Mouse (Mus musculus): ENCODE results near the gene Hoxc11.

Gene Hoxc11

GRCm38 (mm10) chr15:102937036-102937666 is 17.1 kb upstream of the Hoxc11 start:
- no peak for DNase-seq

DNA sequence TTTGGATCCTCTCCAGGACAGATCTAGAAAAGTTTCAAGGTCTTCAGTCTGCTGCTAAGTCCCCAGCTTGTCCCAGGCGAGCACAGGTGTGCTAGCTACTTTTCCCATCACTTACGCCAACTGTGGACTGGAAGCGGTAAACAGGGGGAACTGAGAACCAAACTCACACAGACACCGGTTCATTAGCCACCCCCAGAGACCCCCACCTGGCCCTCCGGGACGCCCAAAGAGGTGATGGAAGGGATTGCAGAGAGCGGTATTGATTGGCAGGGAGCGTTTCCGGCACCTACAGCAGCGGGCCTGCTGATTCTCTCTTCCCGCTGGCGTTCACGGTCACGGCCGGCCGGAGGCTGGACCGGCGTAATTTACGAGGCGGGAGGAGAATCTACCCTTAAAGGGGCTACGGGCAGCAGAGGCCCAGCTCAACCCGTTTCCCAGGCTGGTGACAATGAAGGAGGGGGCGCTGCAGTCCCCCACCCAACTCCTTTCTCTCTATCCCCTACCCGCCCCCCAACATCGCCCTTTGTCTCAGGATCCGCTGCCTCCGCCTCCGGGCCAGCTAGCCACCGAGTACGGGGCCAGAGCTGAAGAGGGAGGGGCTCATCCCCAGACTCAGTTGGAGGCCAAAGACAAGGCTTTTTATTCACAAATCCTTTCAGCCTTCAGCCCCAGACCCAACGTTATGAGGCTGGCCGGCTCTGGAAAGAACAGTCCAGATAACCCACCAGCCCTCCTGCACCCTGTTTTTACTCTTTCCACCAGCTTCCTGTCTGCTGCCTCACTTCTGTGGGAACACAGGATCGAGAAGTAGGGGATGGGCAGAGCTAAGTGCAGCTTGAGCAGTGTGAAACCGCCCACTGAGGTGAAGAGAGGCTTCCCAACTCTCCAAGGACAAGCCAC is 14.7 kb upstream of the Hoxc11 start:
- no peak for DNase-seq

GRCm38 (mm10) chr15:102942739-102943467 is 11.3 kb upstream of the Hoxc11 start:
- no peak for DNase-seq

DNA sequence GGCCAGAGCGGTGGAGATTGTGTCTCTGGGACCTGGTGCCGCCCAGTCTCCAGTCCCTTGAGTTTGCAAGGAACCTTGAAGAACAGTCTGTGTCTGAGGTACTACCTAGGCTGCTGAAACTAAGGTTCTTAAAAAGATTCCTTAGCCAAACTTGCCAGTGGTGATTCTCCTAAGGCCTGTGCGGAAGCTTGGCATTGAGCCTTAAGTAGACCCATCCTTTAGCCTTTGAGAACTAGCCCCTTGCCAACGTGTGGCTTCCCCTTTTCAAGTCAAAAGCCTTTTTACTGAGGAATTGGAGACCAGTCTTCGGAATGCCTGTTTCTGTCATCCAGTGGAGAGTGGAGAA is 10.8 kb upstream of the Hoxc11 start:
- DNase-seq: no peak

GRCm38 (mm10) chr15:102945185-102946077 is 8.8 kb upstream of the Hoxc11 start:
- DNase-seq: no peak

DNA sequence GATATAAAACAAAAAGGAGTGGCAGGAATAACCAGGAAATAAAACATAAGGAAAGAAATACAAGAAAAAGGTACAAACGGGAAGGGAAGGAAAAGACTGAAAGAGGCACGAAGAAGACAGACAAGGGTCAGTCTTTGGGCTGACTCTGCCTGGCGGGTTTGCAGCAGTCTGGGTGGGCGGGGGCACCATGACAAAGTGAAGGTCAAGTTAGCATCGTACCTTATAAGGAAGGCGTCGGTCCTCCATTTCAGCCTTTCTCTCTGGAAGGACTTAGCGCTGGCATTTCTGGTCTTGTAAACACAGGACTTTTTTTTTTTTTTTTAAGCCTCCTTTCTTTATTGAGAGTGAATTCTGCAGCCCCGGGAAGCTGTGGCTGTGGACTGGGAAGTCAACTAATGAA is 7.0 kb upstream of the Hoxc11 start:
- no peak for DNase-seq

DNA sequence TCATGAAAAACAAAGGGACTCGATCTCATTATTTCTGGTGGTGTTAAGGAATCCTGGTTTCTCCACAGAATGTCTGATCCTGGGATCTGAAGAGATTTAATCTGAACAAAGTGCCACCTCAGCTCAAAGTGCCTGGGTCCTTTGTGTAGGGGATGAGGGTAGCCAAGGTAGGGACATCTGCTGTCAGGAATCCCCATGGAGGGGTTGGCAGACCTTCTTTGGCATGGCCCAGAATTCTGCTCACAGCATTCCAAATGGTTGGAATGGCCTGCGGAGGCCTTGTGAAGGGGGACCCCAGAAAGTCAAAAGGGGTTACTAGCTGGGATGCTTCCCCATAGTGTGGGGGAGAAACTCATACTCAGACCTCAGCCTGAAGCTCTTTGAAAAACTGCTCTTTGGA is 5.4 kb upstream of the Hoxc11 start:
- DNase-seq: no peak

GRCm38 (mm10) chr15:102949696-102950095 is 4.5 kb upstream of the Hoxc11 start:
- DNase-seq: no peak

GRCm38 (mm10) chr15:102950877-102951276 is 3.4 kb upstream of the Hoxc11 start:
- no peak for DNase-seq

GRCm38 (mm10) chr15:102953561-102953960 is 666 bp upstream of the Hoxc11 start:
- no peak for DNase-seq

GRCm38 (mm10) chr15:102955007-102955382 is 768 bp downstream of the Hoxc11 start:
- no peak for DNase-seq

DNA sequence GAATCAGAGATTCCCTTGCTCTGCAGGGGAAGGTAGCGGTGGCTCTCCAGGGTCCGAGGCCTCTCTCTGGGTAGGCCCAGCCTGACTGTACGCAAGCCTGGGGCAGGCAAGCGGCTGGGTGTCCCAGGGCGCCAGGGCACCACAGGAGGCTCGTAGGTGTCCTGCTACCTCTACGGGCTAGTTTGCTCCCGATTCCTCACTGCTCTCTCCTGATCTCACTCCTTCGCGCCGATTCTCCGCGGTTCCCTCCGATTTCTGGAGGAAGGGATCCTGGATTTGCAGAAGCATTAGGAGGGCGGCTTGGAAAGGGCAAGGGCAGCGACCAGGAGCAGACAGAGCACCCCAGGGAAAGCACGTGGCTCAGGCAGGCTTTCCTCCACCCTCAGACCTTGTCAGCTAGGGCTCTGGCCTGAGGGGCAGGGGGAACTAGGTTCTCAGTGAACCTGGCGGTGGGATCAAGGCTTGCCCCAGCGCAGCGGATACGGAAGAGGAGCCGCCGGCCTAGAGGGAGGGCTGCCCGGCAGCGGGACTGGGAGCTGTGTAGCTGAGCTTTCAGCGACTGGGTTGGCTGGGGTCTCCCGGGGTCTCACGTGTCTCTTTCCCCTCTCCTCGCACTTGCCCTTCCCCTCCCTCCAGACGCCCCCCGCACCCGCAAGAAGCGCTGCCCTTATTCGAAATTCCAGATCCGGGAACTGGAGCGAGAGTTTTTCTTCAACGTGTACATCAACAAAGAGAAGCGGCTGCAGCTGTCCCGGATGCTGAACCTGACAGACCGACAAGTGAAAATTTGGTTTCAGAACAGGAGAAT is 1.8 kb downstream of the Hoxc11 start:
- DNase-seq: no peak

DNA sequence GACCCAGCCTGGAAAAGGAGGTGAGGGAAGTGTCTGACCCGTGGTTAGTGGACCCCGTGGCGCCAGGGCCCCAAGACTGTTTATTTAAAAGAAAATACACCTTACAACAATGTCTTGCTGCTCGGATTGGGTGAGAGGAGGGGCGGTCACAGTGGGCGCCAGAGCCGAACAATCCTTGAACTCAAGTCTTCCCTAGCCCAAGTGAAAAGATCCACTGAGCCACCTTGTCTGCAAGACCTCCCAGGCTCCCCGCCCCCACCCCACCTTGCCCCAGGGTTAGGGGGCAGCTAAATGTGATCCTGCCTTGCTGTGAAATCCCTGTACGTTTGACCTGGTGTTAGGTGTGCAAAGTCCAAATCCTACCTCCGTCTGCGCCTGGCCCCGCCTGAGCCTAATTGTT is 2.7 kb downstream of the Hoxc11 start:
- DNase-seq: no peak

GRCm38 (mm10) chr15:102959663-102960191 is 5.5 kb downstream of the Hoxc11 start:
- no peak for DNase-seq

GRCm38 (mm10) chr15:102961728-102962127 is 7.5 kb downstream of the Hoxc11 start:
- no peak for DNase-seq

GRCm38 (mm10) chr15:102962492-102962891 is 8.3 kb downstream of the Hoxc11 start:
- DNase-seq: no peak

DNA sequence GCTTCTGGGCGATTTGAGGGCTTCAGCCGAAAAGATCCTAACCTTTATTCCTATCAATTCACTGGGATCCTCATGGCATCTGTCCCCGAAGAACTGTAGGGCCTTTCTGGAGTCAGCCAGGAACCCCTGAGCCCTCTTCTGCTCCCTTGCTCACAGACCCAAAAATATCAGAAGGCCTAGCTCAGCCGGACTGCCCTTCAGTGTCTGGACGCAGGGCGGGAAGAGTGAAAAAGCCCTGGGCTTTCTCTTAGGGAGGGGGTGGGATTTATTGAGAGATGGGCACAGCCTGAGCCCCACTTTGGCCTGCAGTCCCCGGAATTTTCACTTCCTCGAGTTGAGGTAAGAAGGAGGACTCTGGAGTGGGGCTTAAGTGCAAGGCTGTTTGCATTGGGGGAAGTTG is 9.0 kb downstream of the Hoxc11 start:
- no peak for DNase-seq

- no peak for DNase-seq
Observed at GRCm38 (mm10) chr15:102963671-102964640, 9.7 kb downstream of the Hoxc11 start.

DNA sequence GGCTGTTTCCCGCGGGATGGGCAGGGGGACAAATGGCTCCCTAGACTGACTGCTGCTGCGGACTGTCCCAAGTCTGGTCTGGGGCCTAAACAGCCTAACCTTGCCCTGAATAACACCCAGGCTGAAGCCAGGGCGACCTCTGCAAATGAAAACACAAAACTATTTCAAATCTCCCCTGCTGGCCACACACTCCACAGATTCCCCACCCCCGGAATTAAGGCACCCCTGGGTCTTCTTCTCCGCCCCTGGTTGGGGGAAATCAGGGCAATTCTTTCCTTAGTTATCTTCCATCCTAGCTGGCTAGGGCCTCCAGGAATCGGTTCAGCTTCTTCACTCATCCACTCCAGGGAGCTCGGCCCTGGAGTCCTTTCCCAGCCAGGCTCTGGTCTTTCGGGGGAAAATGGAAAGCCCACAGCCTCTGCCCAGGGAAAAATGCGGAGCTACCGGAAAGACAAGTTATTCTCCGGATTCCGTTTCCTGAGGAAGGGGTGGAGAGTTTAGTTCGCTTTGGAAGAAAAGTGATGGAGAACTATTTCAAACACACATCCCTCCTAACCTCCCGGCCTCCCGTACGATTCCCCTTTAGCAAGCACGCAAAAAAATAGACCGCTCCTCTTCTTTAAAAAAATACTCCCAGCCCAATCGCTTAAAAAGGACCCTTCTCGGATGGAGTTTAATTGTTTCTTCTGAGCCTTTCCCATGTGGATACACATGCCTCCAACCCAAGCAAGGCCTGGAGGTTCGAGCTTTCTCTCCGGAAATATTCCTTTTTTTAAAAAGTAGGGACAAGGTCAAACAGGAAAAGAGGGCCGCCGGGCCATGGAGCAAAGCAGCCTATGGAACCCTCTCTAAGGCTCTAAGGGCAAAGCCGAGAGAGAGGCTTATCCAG is 11.0 kb downstream of the Hoxc11 start:
- DNase-seq: no peak

Data from cerebellum, adult 8-10 months (tissue).